Mouse (Mus musculus) bone marrow macrophage, adult 2 months (primary cell): ENCODE data around the gene Sec16a. TPM values are rescaled to one million over a fixed set of nuclear protein-coding genes. Genes with fewer than 3 reads are reported as not detected.

Source experiments
- H3K27ac ChIP-seq: 2 replicates; pipeline ENCODE4 v1.5.1; 2012; ENCODE audit warnings: low read depth, low read length; ENCODE audit not compliant: insufficient read depth
- H3K4me1 ChIP-seq: 2 replicates; pipeline ENCODE4 v1.6.1; 2012; ENCODE audit warnings: low read length; ENCODE audit not compliant: control insufficient read depth, insufficient read depth
- H3K4me3 ChIP-seq: 2 replicates; pipeline ENCODE4 v1.5.1; 2012; ENCODE audit warnings: mild to moderate bottlenecking, low read length, moderate library complexity; ENCODE audit not compliant: insufficient read depth
- CTCF ChIP-seq: IDR thresholded peaks from 2 replicates; pipeline ENCODE4 v1.5.1; 2012; ENCODE audit warnings: low read depth, mild to moderate bottlenecking, low read length, moderate library complexity
- POLR2A ChIP-seq: IDR thresholded peaks from 2 replicates; pipeline ENCODE4 v1.6.1; 2012; ENCODE audit warnings: mild to moderate bottlenecking, low read depth, low read length, borderline replicate concordance
- polyA plus RNA-seq: library from polyadenylated mRNA; stranded (reverse); fragments of >200 nt; gene quantifications from 2 replicates; pipeline ENCODE4 v1.2.4, GENCODE M21; 2012; ENCODE audit not compliant: missing spikeins, insufficient read depth, insufficient read length

The Sec16a gene
- polyA plus RNA-seq, 1 experiment = 41.7 TPM

GRCm38 (mm10) chr2:26367911-26368310 lies 77.1 kb downstream of the Sec16a start:
- H3K4me3 ChIP-seq = no peak overlapping the region
- no peaks in the 10 kb centered on the region for H3K4me1 ChIP-seq
- no peak for TF ChIP-seq CTCF
- TF ChIP-seq POLR2A = no peak
- no peak overlapping the region for H3K27ac ChIP-seq

- Histone ChIP-seq H3K4me3 (no peak overlapping the region), H3K4me1 (peaks cover 8% of the 10 kb centered on the region), H3K27ac (no peak overlapping the region)
- TF ChIP-seq POLR2A = no peak
- TF ChIP-seq CTCF = no peak
Observed at GRCm38 (mm10) chr2:26364738-26365465, 80.1 kb downstream of the Sec16a start.

GRCm38 (mm10) chr2:26363481-26363880 lies 81.5 kb downstream of the Sec16a start:
- Histone ChIP-seq H3K4me1 (peaks cover 17% of the 10 kb centered on the region), H3K4me3 (no peak overlapping the region), H3K27ac (no peak overlapping the region)
- TF ChIP-seq CTCF (no peak), POLR2A (no peak)

- no peak for TF ChIP-seq CTCF
- TF ChIP-seq POLR2A = no peak
- peaks cover 17% of the 10 kb centered on the region for H3K4me1 ChIP-seq
- no peak overlapping the region for H3K27ac ChIP-seq
- no peak overlapping the region for H3K4me3 ChIP-seq
Observed at GRCm38 (mm10) chr2:26362991-26363390, 82.0 kb downstream of the Sec16a start.

- H3K27ac ChIP-seq = peak within 1 kb of the TSS; percentile 77
- TF ChIP-seq CTCF = no peak
- no peak for TF ChIP-seq POLR2A
- H3K4me3 ChIP-seq = peak within 1 kb of the TSS; percentile 77
- peaks cover 26% of the 10 kb centered on the region for H3K4me1 ChIP-seq
Observed at GRCm38 (mm10) chr2:26360772-26361171, 84.2 kb downstream of the Sec16a start, which contains the start of gene Card9. Gene Card9, minus strand, starts transcription at chr2:26360918.

GRCm38 (mm10) chr2:26359983-26360382 lies 85.0 kb downstream of the Sec16a start:
- Histone ChIP-seq H3K4me1 (peaks cover 26% of the 10 kb centered on the region), H3K4me3 (peak overlapping the region; percentile 77), H3K27ac (peak overlapping the region; percentile 77)
- TF ChIP-seq CTCF (no peak), POLR2A (no peak)

Other genes starting within 250 kb of the Sec16a start
- gene Lhx3, start 236.9 kb downstream of the Sec16a start, polyA plus RNA-seq = not detected in 2 replicates
- gene Qsox2, start 207.7 kb downstream of the Sec16a start, polyA plus RNA-seq = 4.2 and 5.6 TPM in 2 replicates
- gene Ccdc187, start 150.7 kb downstream of the Sec16a start, polyA plus RNA-seq = not detected in 2 replicates
- gene Gpsm1, start 129.7 kb downstream of the Sec16a start, polyA plus RNA-seq = 5.3 and 5.5 TPM in 2 replicates
- 11.9 and 12.5 TPM in 2 replicates for gene Dnlz, start 93.1 kb downstream of the Sec16a start, polyA plus RNA-seq
- gene Card9, start 84.3 kb downstream of the Sec16a start, polyA plus RNA-seq = 72.6 and 76.8 TPM in 2 replicates
- 16.3 and 18.3 TPM in 2 replicates for gene Snapc4, start 64.6 kb downstream of the Sec16a start, polyA plus RNA-seq
- gene Entr1, start 55.9 kb downstream of the Sec16a start, polyA plus RNA-seq = 61.5 and 70.4 TPM in 2 replicates
- gene Pmpca, start 55.9 kb downstream of the Sec16a start, polyA plus RNA-seq = 38.5 and 51.6 TPM in 2 replicates
- gene Inpp5e, start 36.0 kb downstream of the Sec16a start, polyA plus RNA-seq = 19.0 and 20.6 TPM in 2 replicates
- 27.6 and 36.4 TPM in 2 replicates for gene Notch1, start 71.4 kb upstream of the Sec16a start, polyA plus RNA-seq
- gene Egfl7, start 134.8 kb upstream of the Sec16a start, polyA plus RNA-seq = 1.5 TPM in 1 of 2 replicates, not detected in the other
- not detected in 2 replicates for gene Gm20532, start 141.4 kb upstream of the Sec16a start, polyA plus RNA-seq
- gene Agpat2, start 159.2 kb upstream of the Sec16a start, polyA plus RNA-seq = 35.3 and 38.5 TPM in 2 replicates
- gene Fam69b, start 183.2 kb upstream of the Sec16a start, polyA plus RNA-seq = not detected in 2 replicates
- not detected in 2 replicates for gene Lcn4, start 226.1 kb upstream of the Sec16a start, polyA plus RNA-seq